Mouse (Mus musculus): ENCODE measurements around the gene Slc17a2.

Slc17a2 gene

DNA sequence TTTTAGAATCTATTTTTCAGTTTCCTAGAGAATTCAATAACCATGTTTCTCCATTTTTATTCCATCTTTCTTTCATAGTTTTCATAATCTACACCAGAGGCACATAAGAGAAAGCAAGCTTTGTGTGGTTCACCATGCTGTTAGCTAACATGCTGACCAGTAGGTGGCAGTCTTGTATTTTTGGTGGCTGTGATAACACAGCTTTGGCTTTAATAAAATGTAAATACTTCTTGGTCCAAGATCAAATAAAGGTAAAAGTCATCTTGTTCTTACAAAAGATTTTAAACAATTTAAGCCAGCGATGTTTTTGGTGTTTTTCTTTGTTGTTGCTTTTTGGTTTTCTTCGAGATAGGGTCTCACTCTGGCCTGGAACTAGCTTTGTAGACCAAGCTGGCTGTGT lies 14.3 kb upstream of the Slc17a2 start:
- DNase-seq (ENCODE audit: low read depth, low spot score), result peak; percentile 46

DNA sequence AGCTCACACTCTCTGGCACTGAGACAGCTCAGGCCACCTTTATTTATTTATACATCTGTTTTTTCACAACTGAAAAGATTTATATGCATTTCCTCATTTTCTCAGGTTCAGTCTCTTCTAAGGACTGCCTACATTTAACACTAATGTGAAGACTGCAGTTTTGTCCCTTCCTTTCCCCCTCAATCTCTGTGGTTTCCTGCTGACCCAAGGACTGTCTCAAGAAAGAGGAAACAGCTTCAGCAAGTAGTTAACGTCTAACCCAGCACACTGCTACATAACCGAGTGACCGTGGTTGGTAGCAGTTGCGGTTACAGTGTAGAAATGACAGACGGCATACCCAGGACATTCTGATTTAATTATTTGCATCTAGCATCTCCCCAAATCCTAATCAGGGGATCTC lies 7.4 kb upstream of the Slc17a2 start:
- no peak for DNase-seq (ENCODE audit: low read depth, low spot score)

DNA sequence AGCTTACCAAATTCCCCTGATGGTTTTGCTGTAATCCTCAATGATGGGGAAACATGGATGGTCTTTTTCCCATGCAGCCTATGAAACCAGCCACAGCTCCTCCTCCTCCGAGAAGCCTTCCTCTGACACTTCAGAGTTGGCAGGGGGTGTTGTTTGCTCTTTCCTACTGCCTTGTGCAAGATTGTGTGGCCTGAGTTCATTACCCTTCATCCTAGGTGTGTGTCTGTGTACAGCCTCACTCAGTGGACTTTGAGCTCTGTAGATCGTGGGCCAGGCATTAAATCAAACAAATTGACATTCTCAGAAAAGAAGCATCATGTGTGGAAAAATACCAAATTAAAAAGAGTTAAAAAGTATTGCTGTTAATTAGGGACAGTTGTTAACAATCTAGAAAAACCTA lies 2.3 kb upstream of the Slc17a2 start:
- no peak for DNase-seq (ENCODE audit: low read depth, low spot score)

DNA sequence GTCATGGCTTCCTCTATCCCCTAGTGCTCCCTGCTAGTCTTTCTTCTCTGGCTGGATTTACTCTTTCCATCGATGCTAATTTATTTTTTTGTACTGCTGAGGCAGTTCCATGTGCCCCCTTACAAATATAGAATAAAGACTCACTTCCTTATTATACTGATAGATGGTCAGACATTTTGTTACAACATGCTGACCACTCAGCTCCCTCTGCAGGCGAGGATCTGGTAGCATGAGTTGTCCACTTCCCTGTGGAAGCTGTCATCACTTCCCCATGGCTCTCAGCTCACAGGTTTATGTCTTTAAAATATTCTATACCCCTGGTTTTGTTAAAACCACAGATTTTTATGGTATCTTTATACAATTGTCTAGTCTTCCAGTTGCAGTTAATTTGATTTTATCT lies 9.4 kb downstream of the Slc17a2 start:
- DNase-seq (ENCODE audit: low read depth, low spot score), result no peak

DNA sequence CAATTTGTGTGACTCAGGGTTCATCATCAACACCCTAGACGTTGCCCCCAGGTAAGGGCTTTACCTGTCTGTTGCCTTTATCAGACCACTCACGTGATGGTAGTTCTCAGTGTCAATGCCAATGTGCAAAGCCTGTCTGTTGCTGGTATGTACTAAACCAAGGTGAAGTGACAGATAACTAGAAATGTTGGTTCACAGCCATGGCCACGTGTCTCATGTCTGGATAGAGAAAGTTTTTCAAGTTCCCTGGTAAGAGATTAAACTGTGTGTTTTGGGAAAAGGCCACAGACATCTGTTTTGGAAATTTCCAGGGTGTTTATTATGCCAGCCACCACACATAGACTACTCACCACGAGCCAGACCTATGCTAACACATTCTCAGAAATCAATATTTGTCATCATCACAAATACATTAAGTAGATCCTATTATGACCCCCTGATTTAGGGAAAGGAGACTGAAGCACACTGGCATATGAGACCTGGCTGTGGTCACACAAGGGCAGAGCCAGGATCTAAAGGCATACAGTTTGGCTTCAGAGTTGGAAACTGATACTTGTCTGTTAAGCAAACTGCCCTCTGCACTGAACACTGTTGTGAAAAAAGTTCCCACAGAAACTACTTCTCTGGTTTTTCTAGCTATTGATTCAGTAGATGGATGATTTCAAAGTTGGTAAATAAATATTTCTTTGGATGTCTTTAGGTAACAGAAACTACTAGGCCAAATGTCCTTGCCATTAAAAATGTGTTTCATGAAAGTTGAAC lies 13.6 kb downstream of the Slc17a2 start:
- DNase-seq (ENCODE audit: low read depth, low spot score), result no peak

DNA sequence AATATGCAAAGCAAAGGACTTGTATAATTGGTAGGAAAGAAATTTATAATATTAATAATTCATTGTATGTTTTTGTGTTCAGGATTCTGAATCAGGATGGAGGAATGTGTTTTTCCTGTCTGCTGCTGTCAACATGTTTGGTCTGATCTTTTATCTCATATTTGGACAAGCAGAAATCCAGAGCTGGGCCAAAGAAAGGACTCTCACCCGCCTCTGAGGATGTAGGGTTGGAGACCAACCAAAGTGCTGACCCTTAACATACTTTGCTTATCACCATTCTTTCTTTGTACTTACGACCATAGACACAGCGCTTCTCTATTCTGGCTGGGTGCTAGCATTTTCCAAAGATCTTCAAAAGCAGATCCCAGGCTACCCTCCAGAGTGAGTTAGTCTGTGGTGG lies 15.4 kb downstream of the Slc17a2 start:
- no peak for DNase-seq (ENCODE audit: low read depth, low spot score)

DNA sequence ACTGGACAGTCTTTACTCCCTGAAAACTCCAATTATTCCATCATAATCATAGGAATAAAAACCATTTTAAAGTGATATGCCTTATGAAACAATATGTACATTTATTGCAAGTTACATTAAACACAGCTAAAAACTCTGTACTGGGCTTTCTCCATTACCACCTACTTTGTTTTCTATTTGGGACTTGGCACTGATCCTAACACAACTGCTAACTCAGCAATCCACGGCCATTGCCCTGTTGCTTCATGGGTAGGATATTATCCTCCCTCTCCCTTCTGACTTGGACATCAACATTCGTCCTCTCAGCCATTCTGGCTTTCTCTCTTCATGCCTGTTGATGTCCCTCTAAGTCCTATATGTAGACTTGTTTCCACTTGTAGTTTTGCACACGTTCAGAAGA lies 19.8 kb downstream of the Slc17a2 start:
- DNase-seq (ENCODE audit: low read depth, low spot score), result no peak

DNA sequence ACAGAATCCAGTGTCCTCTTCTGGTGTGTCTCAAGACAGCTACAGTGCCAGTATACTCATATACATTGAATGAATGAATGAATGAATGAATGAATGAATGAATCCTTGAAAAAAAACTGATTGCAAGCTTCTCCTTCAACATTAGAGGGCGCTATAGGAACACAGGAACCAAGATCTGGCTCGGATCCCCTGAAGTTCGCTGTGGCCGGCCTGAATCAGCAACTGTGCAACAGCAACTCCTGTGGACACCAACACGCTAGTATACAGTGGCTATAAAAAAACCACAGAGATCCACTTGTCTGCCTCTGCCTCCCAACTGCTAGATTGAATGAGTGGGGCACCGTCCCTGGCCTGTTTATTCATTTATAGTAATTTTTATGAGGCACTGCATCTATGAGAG lies 26.3 kb downstream of the Slc17a2 start:
- DNase-seq (ENCODE audit: low read depth, low spot score), result peak; percentile 19

DNA sequence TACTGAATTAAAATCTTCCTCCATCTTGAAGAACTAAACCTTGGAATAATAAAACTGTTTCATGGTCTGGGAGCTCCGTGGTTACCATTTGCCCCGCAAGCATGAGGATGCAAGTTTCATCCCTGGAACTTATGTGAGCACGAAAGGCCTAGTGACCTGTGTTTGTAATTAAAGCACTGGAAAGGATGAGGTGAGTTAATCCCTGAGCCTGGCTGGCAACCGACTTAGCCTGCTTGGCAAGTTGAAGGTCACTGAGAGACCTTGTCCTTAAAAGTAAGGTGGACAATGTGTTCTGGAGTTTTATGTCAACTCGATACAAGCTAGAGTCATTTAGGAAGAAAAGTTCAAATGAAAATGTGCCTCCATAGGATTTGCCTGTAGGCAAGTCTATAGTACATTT lies 28.0 kb downstream of the Slc17a2 start:
- DNase-seq (ENCODE audit: low read depth, low spot score), result no peak

DNA sequence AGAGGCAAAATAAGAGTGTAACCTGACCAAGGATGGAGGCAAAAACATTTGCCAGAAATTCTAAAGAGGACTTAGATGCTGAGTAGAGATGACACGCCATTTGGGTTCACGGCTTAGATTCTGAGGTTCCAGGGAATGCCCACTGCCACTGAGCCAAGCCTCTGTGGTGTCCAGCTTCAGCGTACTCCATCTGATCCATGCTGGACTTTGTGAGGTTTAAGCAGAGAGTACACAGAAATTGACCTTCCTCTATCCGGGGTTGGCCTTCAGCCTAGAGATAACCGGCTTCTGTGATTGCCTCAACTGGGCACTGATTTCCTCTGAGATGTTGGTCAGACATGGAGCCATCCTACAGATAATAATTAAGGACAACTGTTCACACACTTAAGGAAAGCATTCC lies 29.8 kb downstream of the Slc17a2 start:
- DNase-seq (ENCODE audit: low read depth, low spot score), result no peak

DNA sequence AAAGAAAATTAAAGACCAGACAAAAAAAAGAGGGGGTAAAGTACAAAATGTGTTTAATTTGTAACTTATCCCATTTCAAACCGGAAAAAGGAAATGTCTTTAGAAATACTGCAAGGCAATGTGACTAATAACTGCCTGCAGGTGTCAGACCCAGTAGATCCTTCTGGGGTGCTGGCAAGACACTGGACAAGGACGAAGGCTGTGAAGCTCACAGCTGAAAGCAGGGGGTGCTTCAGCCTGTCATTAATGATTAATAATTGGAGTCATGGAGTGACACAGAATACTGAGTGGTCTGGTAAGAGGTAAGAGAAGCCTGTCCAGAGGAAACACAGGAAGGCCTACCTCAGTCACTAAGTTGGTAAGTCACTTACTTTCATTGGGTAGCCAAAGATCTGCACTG lies 32.5 kb downstream of the Slc17a2 start, which contains the start of gene Slc17a3:
Gene Slc17a3 (plus strand): TSS at position 127 of the 400 bp plus-strand sequence.
- no peak for DNase-seq (ENCODE audit: low read depth, low spot score)

DNA sequence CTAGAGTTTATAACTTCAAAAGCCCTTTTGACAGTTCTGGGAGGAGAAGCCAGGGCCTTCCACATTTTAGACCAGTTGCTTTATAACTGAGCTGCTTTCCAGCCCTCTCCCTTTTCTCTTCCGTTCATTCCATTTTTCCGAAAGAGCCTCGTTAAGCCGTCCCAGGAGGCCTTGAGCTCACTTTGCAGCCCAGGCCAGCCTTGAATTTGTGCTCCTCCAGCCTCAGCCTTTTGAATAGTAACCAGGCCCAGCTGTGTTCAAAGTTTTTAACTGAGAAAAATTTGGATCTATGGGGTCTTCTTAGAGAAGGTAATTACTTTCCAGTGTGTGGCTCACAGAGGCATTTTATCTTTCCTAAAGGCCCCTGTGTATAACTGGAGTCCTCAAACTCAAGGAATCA lies 39.1 kb downstream of the Slc17a2 start:
- no peak for DNase-seq (ENCODE audit: low read depth, low spot score)

DNA sequence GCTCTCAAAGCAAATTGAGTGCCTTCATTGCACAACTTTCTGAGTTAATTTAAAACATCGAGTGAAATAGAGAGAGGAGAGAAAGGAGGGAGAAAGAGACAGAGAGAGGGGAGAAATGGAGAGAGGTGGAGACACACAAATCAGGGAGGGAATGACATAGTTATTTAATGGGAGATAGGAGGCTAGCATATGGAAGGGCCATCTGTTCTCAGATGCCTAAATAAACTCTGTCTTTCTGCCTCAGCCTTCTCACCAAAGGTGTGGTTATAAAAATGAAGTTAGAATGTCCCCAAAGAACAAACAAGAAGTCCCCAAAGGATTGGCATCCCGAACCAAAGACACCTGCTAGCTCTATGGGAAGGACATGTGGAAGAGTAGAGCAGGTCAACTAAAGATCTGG lies 42.5 kb downstream of the Slc17a2 start:
- peak; percentile 48 for DNase-seq (ENCODE audit: low read depth, low spot score)

DNA sequence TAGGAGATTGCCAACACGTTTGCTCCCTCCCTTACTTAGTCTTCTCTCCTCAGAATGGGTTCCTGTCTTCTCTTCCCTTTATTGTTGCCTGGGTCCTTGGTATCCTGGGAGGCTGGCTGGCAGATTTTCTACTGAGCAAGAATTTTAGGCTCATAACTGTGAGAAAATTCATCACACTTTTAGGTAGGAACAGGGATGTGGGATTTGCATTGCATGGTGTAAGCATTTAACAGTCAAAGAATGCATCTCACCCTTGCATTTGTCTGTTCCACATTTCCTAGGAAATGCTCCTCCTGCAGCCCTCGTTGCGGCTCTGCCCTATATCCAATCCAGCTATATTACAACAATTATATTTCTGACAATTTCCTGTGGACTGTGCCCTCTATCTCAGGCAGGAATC lies 49.6 kb downstream of the Slc17a2 start:
- peak; percentile 21 for DNase-seq (ENCODE audit: low read depth, low spot score)

DNA sequence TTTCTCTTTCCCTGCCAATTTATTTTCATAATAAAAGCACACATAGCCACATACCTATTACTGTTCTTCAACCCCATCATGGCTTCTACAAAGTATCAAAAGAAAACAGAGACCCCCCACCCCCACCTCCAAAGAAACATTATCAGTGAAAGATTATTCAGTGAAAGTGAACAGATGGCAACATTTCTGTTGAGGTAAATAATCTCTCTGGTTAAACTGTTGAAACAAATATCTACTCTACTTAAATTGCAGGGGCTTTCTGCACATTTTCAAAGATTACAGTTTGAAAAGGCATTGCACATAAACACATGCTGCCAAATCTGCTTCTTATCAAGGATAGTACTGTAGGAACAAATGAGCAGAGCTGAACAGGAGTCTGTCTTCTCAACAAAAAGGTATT lies 55.0 kb downstream of the Slc17a2 start:
- DNase-seq (ENCODE audit: low read depth, low spot score), result no peak

DNA sequence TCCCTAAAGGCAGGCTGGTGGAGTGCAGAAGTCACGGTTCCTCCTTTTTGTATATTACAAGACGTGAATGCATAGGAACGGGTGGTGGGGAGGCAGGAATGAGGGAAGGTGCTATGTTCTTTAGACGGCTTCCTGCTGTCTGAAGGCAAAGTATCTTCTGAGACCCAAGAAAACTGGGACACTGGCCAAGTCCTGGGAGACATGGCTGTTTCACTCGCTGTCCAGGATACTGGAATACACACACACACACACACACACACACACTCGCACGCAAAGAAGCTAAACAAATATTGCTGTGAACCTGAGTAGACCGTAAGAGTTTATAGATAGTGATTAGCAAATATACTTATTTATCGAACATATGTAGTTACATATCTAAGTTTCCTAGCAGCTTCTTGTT lies 57.9 kb downstream of the Slc17a2 start:
- DNase-seq (ENCODE audit: low read depth, low spot score), result no peak

DNA sequence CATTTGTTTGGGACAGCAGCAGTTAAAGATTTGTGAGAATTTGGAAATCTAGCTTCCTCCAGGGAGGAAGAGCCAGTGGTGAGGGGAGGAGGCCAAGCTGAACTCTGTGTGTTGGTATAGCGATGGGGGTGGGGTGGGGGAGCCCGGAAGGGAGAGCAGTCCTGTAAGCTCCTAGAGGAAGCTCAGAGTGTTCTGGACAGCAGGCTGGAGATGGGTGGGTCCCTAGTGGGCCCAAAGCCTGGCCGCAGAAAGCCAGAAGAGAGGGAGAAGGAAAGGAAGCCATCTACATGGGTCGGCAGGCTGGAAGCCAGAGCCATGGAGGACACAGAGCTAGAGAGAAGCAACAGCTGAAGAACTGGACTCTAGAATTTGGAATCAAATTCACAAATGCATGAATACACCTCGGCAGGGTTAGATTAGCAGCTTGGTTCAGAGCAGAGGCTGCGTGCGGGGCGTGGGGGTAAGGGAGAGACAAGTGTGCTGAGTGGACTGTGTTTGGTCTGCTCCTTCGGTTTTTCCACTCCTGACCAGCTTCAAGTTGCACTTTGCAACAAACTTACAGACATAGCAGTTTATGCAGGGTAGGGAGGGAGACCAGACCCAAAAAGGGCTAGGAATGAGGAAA lies 59.4 kb downstream of the Slc17a2 start:
- no peak for DNase-seq (ENCODE audit: low read depth, low spot score)

DNA sequence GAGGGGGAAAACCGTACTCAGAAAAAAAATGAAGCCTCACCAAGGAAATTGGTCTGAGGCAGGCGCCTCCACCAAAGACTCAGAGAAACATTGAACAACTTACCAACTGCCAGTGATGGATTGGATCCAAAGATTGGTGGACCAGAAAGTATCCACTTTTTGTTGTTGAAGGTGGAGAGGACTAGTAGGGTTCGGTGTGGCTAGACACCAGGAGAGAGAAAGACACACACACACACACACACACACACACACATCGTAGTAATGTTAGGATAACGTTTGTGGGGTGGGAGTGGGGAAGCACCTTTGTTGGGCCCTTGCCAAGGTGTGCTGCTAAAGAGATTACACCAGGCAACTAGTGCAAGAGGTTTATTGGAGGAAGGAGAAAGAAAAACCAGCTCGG lies 60.2 kb downstream of the Slc17a2 start:
- no peak for DNase-seq (ENCODE audit: low read depth, low spot score)

DNA sequence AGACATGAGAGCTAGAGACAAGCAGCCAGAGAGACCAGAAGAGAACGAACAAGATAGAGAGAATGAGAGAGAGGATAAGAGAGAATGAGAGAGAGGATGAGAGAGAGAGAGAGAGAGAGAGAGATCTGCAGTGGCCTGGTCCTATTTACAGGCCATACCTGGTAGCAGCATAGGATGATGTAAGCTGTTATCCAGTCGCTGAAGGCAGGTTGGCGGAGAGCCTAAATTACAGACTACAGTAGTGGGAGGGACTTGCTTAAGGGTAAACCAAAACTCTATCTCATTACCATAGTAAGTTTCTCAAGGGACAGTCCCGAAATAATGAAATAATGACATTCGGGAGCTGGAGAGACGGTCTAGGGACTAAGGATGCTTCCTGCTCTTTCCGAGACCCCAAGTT lies 60.6 kb downstream of the Slc17a2 start, which contains the start of gene Slc17a1:
Gene Slc17a1 (plus strand): TSS at position 346 of the 400 bp plus-strand sequence.
- no peak for DNase-seq (ENCODE audit: low read depth, low spot score)

DNA sequence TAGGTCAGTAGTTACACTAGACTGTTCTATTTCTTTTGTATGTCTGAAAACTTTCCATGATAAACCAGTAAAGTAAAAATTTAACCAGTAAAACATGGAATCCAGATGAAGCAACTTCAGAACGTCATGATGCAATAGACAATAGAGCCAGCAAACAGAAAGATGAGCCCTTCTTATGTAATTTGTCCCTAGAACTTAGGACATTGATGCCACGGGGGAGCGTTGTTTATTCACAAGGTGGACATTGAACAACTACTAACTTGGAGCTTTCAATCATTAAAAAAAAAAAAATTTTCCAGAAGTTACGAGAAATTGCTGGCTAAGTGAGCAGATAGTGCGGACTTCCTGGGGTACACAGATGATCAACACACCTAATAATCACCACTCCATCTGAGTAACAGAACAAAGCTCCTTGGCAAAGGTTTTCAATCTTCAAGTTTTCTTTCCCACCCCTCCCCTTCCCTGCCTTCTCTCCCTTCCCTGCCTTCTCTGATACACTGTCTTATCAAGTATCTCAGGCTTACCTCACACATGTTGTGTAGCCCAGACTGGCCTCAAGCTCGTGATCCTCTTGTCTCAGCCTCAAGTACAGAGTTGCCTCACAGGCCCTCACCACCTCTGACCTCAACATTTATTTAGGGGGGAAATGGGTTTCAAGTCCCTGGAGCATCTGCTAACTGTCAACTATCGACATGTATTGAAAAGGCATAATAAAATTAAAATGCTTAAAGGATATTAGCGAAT lies 62.2 kb downstream of the Slc17a2 start:
- DNase-seq (ENCODE audit: low read depth, low spot score), result no peak

DNA sequence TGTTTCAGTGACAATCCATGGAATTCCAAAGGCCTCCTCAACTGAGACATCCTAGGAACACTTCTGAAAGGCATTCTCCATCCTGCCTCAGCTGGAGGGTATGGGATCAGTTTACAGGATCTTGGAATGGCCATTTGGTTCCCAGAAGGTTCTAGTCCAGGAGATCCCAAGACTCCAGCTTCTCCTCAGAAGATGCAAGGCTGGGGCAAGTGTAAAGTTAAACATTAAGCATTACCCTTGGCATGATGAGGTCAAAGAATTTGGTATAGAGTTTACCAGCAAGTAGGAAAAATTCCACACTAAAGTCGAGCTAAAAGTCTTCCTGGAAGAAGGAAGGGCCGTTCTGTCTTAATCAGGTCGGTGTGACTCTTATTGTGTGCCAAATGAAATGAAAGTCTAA lies 63.2 kb downstream of the Slc17a2 start:
- DNase-seq (ENCODE audit: low read depth, low spot score), result no peak

DNA sequence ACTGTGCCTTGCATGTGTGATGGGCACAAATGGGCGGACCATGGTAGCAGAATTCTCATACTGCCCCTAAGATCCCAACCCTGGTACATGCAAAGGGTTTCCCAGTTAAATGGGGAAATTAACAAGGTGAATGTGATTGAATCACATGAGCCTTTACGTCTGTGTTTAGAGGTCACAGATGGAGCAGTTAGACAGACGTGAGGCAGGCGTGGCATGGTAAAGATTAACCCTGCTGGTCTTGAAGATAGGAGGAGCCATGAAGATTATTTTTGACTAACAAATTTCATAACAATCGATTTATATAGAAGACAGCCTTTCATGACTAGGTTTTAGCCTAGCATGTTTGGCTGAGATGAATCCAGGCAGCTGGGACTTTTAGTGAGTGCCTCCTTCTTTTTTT lies 66.3 kb downstream of the Slc17a2 start:
- no peak for DNase-seq (ENCODE audit: low read depth, low spot score)
